Mouse (Mus musculus): ENCODE results near the gene Ciapin1. TPM values are rescaled to one million over a fixed set of nuclear protein-coding genes. Genes with fewer than 3 reads are reported as not detected.

The Ciapin1 gene
- total and polyA plus RNA-seq, 2 experiments from 2014 or later = 50.1 to 120 TPM

DNA sequence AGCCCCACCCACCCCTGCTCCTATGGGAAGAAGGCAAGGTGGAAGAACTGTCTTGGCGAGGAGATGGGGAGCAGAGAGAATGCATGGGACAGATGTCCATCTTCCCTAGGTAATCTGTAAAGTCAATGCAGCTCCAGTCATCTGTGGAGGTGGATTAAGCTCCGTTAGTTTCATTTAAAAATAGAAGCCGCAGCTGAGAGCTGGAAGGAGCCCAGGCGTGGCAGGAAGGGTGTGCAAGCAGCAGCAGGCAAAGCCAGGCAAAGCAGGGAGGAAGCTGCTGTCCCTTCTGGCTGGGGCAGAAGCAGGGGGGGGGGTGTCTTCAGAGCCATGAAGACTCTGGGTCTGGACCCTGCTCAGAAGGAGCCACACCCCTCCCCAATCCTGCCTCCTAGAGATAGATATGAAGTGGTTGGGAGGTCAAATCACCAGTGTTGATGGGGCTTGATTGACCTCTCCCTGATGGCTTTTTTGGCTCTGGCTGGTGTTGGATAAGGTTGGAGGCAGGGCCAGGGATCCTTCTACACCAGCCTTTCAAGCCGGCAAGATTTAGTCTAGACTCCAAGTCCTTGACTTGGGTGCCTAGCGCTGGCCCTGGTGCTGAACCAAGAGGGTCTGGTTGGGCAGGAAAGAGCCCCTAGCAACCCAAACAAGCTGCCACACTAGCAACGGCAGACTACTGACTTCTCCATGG lies 37.7 kb downstream of the Ciapin1 start:
- no peaks in the 10 kb centered on the region for H3K9me3 ChIP-seq (ENCODE audit: low read length)
- no peaks in the 10 kb centered on the region for H3K4me1 ChIP-seq (ENCODE audit: insufficient read depth)
- no peak overlapping the region for H3K27ac ChIP-seq (ENCODE audit: low read depth, low read length)
- no peak overlapping the region for H3K4me2 ChIP-seq (ENCODE audit: low read depth)
- WGBS = 64% methylated on average over 7 of the region's 7 CpGs
- H3K4me3 ChIP-seq (ENCODE audit: low read depth, low read length) = no peak overlapping the region
- no peaks in the 10 kb centered on the region for H3K36me3 ChIP-seq (ENCODE audit: insufficient read depth)
- no peaks in the 10 kb centered on the region for H3K27me3 ChIP-seq (ENCODE audit: insufficient read depth, low read length)
- ATAC-seq (no peak), DNase-seq (no peak)
- no peak for TF ChIP-seq CTCF (IDR thresholded peaks at IDR 0.05; ENCODE audit: low read depth)
- no peak overlapping the region for H3K9ac ChIP-seq

DNA sequence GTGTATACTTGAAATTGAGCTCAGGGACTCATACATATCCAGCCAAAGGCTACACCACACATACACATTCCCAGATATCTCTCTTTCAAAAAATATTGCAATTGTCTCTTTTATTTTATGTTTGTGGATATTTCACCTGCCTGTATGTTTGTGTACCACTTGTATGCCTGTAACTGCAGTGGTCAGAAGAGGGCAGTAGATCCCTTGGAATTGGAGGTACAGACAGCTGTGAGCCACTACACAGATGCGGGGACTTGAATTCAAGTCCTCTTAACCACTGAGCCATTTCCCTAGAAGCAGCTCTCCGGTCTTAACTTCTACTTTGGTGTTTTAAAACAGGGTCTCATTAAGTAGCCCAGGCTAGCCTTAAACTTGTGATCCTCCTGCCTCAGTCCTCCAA lies 43.4 kb downstream of the Ciapin1 start:
- DNase-seq (no peak), ATAC-seq (no peak)
- no peak overlapping the region for H3K27ac ChIP-seq (ENCODE audit: low read depth, low read length)
- H3K4me1 ChIP-seq (ENCODE audit: insufficient read depth) = no peaks in the 10 kb centered on the region
- no peak overlapping the region for H3K4me3 ChIP-seq (ENCODE audit: low read depth, low read length)
- H3K9me3 ChIP-seq (ENCODE audit: low read length) = no peaks in the 10 kb centered on the region
- no peaks in the 10 kb centered on the region for H3K27me3 ChIP-seq (ENCODE audit: insufficient read depth, low read length)
- TF ChIP-seq CTCF (IDR thresholded peaks at IDR 0.05; ENCODE audit: low read depth) = no peak
- no peak overlapping the region for H3K9ac ChIP-seq
- H3K36me3 ChIP-seq (ENCODE audit: insufficient read depth) = no peaks in the 10 kb centered on the region
- no peak overlapping the region for H3K4me2 ChIP-seq (ENCODE audit: low read depth)
- 96% methylated on average over 2 of the region's 2 CpGs for WGBS

DNA sequence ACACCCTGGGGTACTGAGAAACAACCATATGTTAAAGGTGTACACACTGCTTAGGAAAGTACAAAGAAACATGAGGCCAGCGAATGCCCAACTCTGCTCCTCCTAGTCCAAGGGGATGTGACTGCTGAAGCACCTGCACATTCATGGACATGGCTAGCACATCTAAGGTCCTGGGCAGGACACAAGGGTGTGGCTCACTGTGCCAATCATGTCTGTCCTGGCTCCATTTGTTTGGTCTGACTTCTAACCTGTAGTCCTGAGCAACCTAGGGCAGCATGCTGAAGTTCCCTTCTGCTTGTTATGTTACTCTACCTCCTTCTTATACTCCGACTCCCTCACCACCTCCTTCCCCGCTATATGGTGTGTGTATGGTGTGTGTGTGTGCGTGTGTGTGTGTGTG lies 43.8 kb downstream of the Ciapin1 start:
- no peak overlapping the region for H3K4me2 ChIP-seq (ENCODE audit: low read depth)
- no peaks in the 10 kb centered on the region for H3K4me1 ChIP-seq (ENCODE audit: insufficient read depth)
- H3K9ac ChIP-seq = no peak overlapping the region
- no peak overlapping the region for H3K4me3 ChIP-seq (ENCODE audit: low read depth, low read length)
- TF ChIP-seq CTCF (IDR thresholded peaks at IDR 0.05; ENCODE audit: low read depth) = no peak
- H3K36me3 ChIP-seq (ENCODE audit: insufficient read depth) = no peaks in the 10 kb centered on the region
- no peaks in the 10 kb centered on the region for H3K9me3 ChIP-seq (ENCODE audit: low read length)
- ATAC-seq (no peak), DNase-seq (no peak)
- H3K27ac ChIP-seq (ENCODE audit: low read depth, low read length) = no peak overlapping the region
- 91% methylated on average over 4 of the region's 4 CpGs for WGBS
- no peaks in the 10 kb centered on the region for H3K27me3 ChIP-seq (ENCODE audit: insufficient read depth, low read length)

DNA sequence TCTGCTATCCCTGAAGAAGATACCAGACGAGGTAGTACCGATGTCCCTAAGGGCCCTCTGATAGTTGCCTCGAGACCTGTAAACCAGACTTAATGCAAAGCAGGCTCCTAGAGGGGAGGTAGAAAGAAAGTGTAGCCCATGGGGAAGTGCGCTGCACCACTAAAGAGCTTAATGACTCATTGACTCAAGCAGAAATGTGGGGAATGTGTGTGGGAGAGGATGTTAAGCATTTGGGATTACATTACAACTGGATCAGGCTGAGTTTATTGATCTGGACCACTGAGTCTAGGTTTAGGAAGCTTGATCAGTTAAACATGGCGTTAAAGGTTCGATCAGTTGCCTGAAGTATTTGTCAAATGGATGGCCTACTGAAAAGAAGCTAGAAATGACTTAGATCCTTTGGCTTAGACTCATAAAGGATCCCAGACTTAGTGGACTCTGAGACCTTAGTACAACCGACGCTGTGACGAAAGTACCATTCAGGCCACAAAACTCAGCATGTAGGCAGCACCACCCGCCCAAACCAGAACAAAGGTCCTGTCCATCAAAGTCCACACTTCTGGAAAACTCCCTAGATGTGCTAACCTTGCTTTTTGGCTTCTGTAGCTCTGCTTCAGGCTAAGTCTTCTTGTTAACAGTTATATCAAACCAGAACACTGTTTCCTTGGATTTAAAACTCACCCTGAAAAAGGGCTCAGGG lies 48.8 kb downstream of the Ciapin1 start:
- DNase-seq = no peak
- Histone ChIP-seq H3K4me1 (ENCODE audit: insufficient read depth) (no peaks in the 10 kb centered on the region), H3K27me3 (ENCODE audit: insufficient read depth, low read length) (no peaks in the 10 kb centered on the region), H3K9ac (no peak overlapping the region), H3K4me3 (ENCODE audit: low read depth, low read length) (no peak overlapping the region), H3K36me3 (ENCODE audit: insufficient read depth) (no peaks in the 10 kb centered on the region), H3K4me2 (ENCODE audit: low read depth) (no peak overlapping the region), H3K9me3 (ENCODE audit: low read length) (no peaks in the 10 kb centered on the region), H3K27ac (ENCODE audit: low read depth, low read length) (no peak overlapping the region)
- no peak for ATAC-seq
- 52% methylated on average over 10 of the region's 10 CpGs for WGBS
- no peak for TF ChIP-seq CTCF (IDR thresholded peaks at IDR 0.05; ENCODE audit: low read depth)

DNA sequence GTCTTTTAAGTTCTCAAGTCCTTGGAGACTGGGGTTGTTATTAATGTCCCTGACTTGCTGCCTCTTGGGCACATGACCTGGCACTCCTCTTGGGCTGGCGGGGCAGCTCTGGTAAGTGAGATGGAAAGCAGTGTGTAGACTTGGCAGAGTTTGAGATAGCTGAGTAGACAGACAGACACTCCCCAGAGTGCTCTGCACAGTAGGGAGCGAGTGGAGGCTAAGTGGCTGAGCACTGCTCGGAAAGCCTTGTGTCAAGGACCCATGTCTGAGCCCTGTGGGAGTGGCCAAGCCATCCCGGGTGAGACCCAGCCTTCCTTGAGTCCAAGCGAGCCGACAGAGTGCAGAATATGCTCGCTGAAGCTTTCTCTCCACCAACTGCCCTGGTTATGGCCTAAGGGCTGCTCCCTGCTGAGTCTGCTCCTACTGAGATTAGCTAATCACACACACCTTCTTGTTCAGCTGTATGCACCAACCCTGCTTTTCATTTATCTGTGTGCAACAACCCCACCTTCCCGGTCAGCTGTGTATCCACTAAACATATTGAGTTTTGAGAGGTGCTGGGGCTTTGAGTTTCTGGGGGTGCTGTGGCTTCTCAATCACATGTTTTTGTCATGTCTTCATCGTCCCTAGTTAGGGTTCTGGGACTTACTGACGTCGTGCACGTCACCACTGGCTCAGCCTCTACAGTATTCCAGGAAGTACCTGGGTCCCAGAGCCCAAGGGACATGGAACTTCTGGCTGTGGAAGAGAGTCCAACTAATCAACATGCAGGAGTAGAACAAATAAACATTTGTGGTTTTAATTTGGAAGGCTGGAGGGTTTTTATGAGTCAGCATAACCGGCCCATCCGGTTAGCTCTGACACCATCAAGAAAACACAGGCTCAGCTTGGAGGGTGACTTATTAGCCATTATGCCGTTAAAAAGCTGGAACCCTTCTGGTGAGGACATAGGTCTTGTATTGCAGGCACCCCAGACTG lies 50.3 kb downstream of the Ciapin1 start:
- Histone ChIP-seq H3K4me1 (ENCODE audit: insufficient read depth) (no peaks in the 10 kb centered on the region), H3K4me3 (ENCODE audit: low read depth, low read length) (no peak overlapping the region), H3K9me3 (ENCODE audit: low read length) (no peaks in the 10 kb centered on the region), H3K4me2 (ENCODE audit: low read depth) (no peak overlapping the region), H3K9ac (no peak overlapping the region), H3K27me3 (ENCODE audit: insufficient read depth, low read length) (no peaks in the 10 kb centered on the region), H3K36me3 (ENCODE audit: insufficient read depth) (no peaks in the 10 kb centered on the region), H3K27ac (ENCODE audit: low read depth, low read length) (no peak overlapping the region)
- no peak for ATAC-seq
- TF ChIP-seq CTCF (IDR thresholded peaks at IDR 0.05; ENCODE audit: low read depth) = no peak
- 66% methylated on average over 15 of the region's 15 CpGs for WGBS
- DNase-seq = no peak

DNA sequence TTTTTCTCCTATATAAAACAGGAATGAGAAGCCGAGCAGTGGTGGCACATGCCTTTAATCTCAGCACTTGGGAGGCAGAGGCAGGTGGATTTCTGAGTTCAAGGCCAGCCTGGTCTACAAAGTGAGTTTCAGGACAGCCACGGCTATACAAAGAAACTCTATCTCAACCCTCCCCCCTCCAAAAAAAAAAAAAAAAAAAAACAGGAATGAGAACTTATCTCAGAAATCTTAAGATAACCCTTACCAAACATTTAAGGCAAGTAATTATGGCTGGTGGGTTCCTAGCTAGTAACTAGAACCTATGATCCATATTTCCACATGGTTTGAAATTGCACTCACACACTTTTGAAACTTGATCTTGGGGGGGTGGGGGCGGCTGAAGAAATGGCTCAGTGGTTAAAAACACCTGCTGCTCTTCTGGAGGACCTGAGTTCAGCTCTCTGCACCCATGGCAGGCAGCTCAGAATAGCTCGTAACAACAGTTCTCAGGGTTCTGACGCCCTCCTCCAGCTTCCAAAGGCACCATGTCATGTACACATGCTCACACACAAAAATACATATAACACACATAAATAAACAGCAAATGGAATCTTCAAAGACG lies 52.1 kb downstream of the Ciapin1 start:
- Histone ChIP-seq H3K9ac (no peak overlapping the region), H3K4me1 (ENCODE audit: insufficient read depth) (no peaks in the 10 kb centered on the region), H3K9me3 (ENCODE audit: low read length) (no peaks in the 10 kb centered on the region), H3K36me3 (ENCODE audit: insufficient read depth) (no peaks in the 10 kb centered on the region), H3K4me2 (ENCODE audit: low read depth) (no peak overlapping the region), H3K27me3 (ENCODE audit: insufficient read depth, low read length) (no peaks in the 10 kb centered on the region), H3K4me3 (ENCODE audit: low read depth, low read length) (no peak overlapping the region), H3K27ac (ENCODE audit: low read depth, low read length) (no peak overlapping the region)
- ATAC-seq = no peak
- WGBS = 67% methylated on average over 6 of the region's 6 CpGs
- DNase-seq = no peak
- TF ChIP-seq CTCF (IDR thresholded peaks at IDR 0.05; ENCODE audit: low read depth) = no peak

Measured in forebrain, postnatal 0 days (tissue).